Mouse (Mus musculus) adrenal gland, postnatal 36 days (tissue): ENCODE data around the gene Rbm6. TPM values are rescaled to one million over a fixed set of nuclear protein-coding genes. Genes with fewer than 3 reads are reported as not detected.

ENCODE experiments used
- DNase-seq, 2 experiments: peaks; one replicate each; pipeline ENCODE4 v3.0.0; 2021; ENCODE audit warnings: mixed read lengths in 1 of 2
- long read RNA-seq, 2 experiments: library from polyadenylated mRNA; stranded (forward); transcript quantifications; one replicate each; pipeline ENCODE4 v2.0.0; 2021; ENCODE audit warnings: borderline sequencing depth in 2 of 2
- total RNA-seq, 2 experiments: library from RNA; stranded (reverse); gene quantifications; 2 replicates each; pipeline ENCODE4 v1.2.3; 2021

The Rbm6 gene
- 10 to 100 TPM; 45.6 to 55.8 TPM for total RNA-seq
- long read RNA-seq, experiment 1, transcript Rbm6-201 (21 exons, 3,999 nt), result minor isoform, 6 of 35 reads
- long read RNA-seq, experiment 1, transcript Rbm6-207 (21 exons, 3,716 nt), result major isoform, 11 of 35 reads
- long read RNA-seq, experiment 1, partial matches to known transcripts, result 4 of 35 reads
- long read RNA-seq, experiment 1, other reads (novel, unspliced or antisense), result 14 of 35 reads
- long read RNA-seq, experiment 2, partial matches to known transcripts, result 2 of 8 reads
- long read RNA-seq, experiment 2, other reads (novel, unspliced or antisense), result 3 of 8 reads

GRCm38 (mm10) chr9:107873137-107873536, at the start of gene Rbm6:
Gene Rbm6 (minus strand): TSS chr9:107873237.
- no peak for DNase-seq

- DNase-seq, result no peak
Measured at GRCm38 (mm10) chr9:107919441-107919840, 46.4 kb upstream of the Rbm6 start.

- DNase-seq, result no peak
Measured at GRCm38 (mm10) chr9:107918884-107919283, 45.8 kb upstream of the Rbm6 start.

GRCm38 (mm10) chr9:107917895-107918608, 45.0 kb upstream of the Rbm6 start:
- DNase-seq, result peak in 1 of 2 experiments; percentile 19

GRCm38 (mm10) chr9:107914764-107915420, 41.9 kb upstream of the Rbm6 start:
- DNase-seq, result no peak

GRCm38 (mm10) chr9:107910025-107910769, 37.2 kb upstream of the Rbm6 start:
- peak in 1 of 2 experiments; percentile 26 for DNase-seq

GRCm38 (mm10) chr9:107908410-107909158, 35.5 kb upstream of the Rbm6 start:
- DNase-seq, result peak; percentile 59 to 63

- peak in 1 of 2 experiments; percentile 17 for DNase-seq
Measured at GRCm38 (mm10) chr9:107907801-107908120, 34.7 kb upstream of the Rbm6 start.

- peak; percentile 15 to 25 for DNase-seq
Measured at GRCm38 (mm10) chr9:107906967-107907800, 34.1 kb upstream of the Rbm6 start.

- DNase-seq, result peak; percentile 89 to 94
Measured at GRCm38 (mm10) chr9:107906252-107906966, 33.4 kb upstream of the Rbm6 start, which contains the start of gene Mst1r. Gene Mst1r (plus strand): TSS chr9:107906873.

- DNase-seq, result peak; percentile 87 to 89
Measured at GRCm38 (mm10) chr9:107904726-107905125, 31.7 kb upstream of the Rbm6 start.

GRCm38 (mm10) chr9:107901627-107901914, 28.5 kb upstream of the Rbm6 start:
- DNase-seq, result no peak

GRCm38 (mm10) chr9:107900840-107901626, 28.0 kb upstream of the Rbm6 start:
- DNase-seq, result peak; percentile 62 to 78

GRCm38 (mm10) chr9:107899855-107900254, 26.8 kb upstream of the Rbm6 start:
- DNase-seq, result no peak

- DNase-seq, result peak in 1 of 2 experiments; percentile 44
Measured at GRCm38 (mm10) chr9:107898563-107898962, 25.5 kb upstream of the Rbm6 start.

- no peak for DNase-seq
Measured at GRCm38 (mm10) chr9:107891023-107891422, 18.0 kb upstream of the Rbm6 start.

GRCm38 (mm10) chr9:107890260-107890659, 17.2 kb upstream of the Rbm6 start:
- no peak for DNase-seq

- DNase-seq, result peak; percentile 15 to 33
Measured at GRCm38 (mm10) chr9:107888267-107888850, 15.3 kb upstream of the Rbm6 start.

GRCm38 (mm10) chr9:107887804-107888266, 14.8 kb upstream of the Rbm6 start, which contains the start of gene Mon1a:
Gene Mon1a (plus strand): TSS chr9:107888151.
- peak; percentile 94 to 95 for DNase-seq
